Mouse (Mus musculus) myocyte (in vitro differentiated cells): ENCODE data around the gene Ank3.

Source experiments
- CEBPB ChIP-seq: IDR thresholded peaks from 2 replicates; pipeline ENCODE4 v1.6.1; 2011; ENCODE audit warnings: mild to moderate bottlenecking, moderate library complexity; ENCODE audit not compliant: poor library complexity, insufficient read depth, severe bottlenecking
- E2F4 ChIP-seq: IDR thresholded peaks from one replicate; pipeline ENCODE4 v1.6.1; 2011; ENCODE audit warnings: mild to moderate bottlenecking, control low read depth, moderate library complexity; ENCODE audit not compliant: insufficient read depth
- MAX ChIP-seq: IDR thresholded peaks from one replicate; pipeline ENCODE4 v1.6.1; 2011; ENCODE audit warnings: low read depth, mild to moderate bottlenecking, control low read depth
- MYOG ChIP-seq, 3 experiments: IDR thresholded peaks; one replicate each; pipeline ENCODE4 v1.6.1; 2011; ENCODE audit warnings: control low read depth in 2 of 3, low read depth in 2 of 3, mild to moderate bottlenecking in 2 of 3; ENCODE audit not compliant: insufficient read length in 2 of 3, control insufficient read depth in 1 of 3, insufficient read depth in 1 of 3
- POLR2A ChIP-seq: IDR thresholded peaks from one replicate; pipeline ENCODE4 v1.6.1; 2011; ENCODE audit warnings: low read depth, mild to moderate bottlenecking, control low read depth, moderate library complexity; ENCODE audit not compliant: insufficient read length
- POLR2AphosphoS2 ChIP-seq: IDR thresholded peaks from one replicate; pipeline ENCODE4 v1.6.1; 2011; ENCODE audit warnings: low read depth, control low read depth; ENCODE audit not compliant: insufficient read length
- TCF12 ChIP-seq: IDR thresholded peaks from one replicate; pipeline ENCODE4 v1.6.1; 2011; ENCODE audit warnings: mild to moderate bottlenecking, control low read depth; ENCODE audit not compliant: poor library complexity, insufficient read depth, severe bottlenecking
- TCF3 ChIP-seq: IDR thresholded peaks from one replicate; pipeline ENCODE4 v1.6.1; 2011; ENCODE audit warnings: low read depth, control low read depth; ENCODE audit not compliant: insufficient read length
- USF1 ChIP-seq: IDR thresholded peaks from one replicate; pipeline ENCODE4 v1.6.1; 2011; ENCODE audit warnings: low read depth, mild to moderate bottlenecking, control low read depth, moderate library complexity

- TF ChIP-seq MAX: no peak
- no peak for TF ChIP-seq TCF3
- no peak for TF ChIP-seq POLR2A
- TF ChIP-seq E2F4: no peak
- TF ChIP-seq TCF12: no peak
- no peak for TF ChIP-seq USF1
- no peak for TF ChIP-seq MYOG (IDR thresholded peaks at IDR 0.05; ENCODE audit: control insufficient read depth in 1 of 3, insufficient read depth in 1 of 3, insufficient read length in 2 of 3, low read depth in 2 of 3)
- TF ChIP-seq CEBPB: no peak
- no peak for TF ChIP-seq POLR2AphosphoS2
These were observed 433.0 kb downstream of the Ank3 start for GRCm38 (mm10) chr10:69831568-69831967.
